Mouse (Mus musculus) cerebellum, adult 2 months (tissue): ENCODE data around the gene Lgals4.

Source experiments
- CTCF ChIP-seq: fragments of 200-500 bp; IDR thresholded peaks from 2 replicates; pipeline ENCODE4 v1.5.1; 2011; ENCODE audit warnings: low read depth, mild to moderate bottlenecking, control low read depth, low read length, moderate library complexity, borderline replicate concordance; ENCODE audit not compliant: insufficient read depth
- POLR2A ChIP-seq: fragments of 200-500 bp; IDR thresholded peaks from 2 replicates; pipeline ENCODE4 v1.6.1; 2011; ENCODE audit warnings: low read length, control low read depth, borderline replicate concordance; ENCODE audit not compliant: insufficient read depth

DNA sequence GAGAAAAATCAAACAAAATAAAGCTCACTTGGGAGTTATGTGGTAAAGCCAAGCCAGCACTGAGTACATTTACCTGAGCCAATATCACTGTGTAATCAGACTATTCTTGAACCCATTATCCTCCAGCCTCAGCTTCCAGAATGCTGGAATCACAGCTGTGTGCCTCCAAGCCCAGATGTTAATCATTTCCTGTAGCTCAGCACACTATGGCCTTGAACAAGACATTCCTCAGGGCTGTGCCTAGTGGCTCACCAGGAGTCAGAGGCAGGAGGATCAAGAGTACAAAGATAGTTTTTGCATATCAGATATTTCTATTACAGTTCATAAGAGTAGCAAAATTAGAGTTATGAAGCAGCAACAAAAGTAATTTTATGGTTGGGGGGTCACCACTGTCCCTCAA is 41.9 kb upstream of the Lgals4 start:
- TF ChIP-seq CTCF (no peak), POLR2A (no peak)
